Mouse (Mus musculus): ENCODE measurements around the gene Gm10188. TPM values are rescaled to one million over a fixed set of nuclear protein-coding genes. Genes with fewer than 3 reads are reported as not detected.

Gm10188 gene
- polyA plus RNA-seq, 1 experiment, result not detected

DNA sequence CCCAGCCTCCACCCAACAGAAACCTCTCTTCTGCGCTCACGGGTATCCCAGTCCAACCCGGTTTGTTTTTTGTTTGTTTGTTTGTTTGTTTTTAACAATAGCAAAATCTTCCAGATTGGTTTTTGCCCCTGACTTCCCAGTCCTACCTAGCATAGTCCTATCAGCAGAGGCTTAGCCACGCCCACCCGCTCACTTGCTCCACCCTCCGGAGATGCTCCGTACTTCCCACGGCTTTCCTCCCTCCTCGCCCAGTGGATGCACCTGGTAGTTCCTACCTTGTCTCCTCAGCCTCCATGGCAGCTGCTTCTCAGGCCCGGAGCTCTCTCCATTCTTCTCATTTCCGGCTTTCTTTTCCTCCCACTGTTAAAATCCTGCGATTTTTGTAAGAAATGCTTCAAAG lies 4.0 kb upstream of the Gm10188 start:
- no peak overlapping the region for H3K4me3 ChIP-seq (ENCODE audit: insufficient read depth, low read length)
- H3K27ac ChIP-seq (ENCODE audit: insufficient read depth, low read length), result no peak overlapping the region
- no peak for TF ChIP-seq POLR2A (IDR thresholded peaks at IDR 0.05; ENCODE audit: extremely low read depth, insufficient read depth, low read length)
- TF ChIP-seq CTCF (IDR thresholded peaks at IDR 0.05; ENCODE audit: extremely low read depth, insufficient read depth, low read length), result 0 out of 2 replicates have a peak, but pooled peaks have one; percentile 8
- no peaks in the 10 kb centered on the region for H3K4me1 ChIP-seq (ENCODE audit: control insufficient read depth, insufficient read depth, low read length)

DNA sequence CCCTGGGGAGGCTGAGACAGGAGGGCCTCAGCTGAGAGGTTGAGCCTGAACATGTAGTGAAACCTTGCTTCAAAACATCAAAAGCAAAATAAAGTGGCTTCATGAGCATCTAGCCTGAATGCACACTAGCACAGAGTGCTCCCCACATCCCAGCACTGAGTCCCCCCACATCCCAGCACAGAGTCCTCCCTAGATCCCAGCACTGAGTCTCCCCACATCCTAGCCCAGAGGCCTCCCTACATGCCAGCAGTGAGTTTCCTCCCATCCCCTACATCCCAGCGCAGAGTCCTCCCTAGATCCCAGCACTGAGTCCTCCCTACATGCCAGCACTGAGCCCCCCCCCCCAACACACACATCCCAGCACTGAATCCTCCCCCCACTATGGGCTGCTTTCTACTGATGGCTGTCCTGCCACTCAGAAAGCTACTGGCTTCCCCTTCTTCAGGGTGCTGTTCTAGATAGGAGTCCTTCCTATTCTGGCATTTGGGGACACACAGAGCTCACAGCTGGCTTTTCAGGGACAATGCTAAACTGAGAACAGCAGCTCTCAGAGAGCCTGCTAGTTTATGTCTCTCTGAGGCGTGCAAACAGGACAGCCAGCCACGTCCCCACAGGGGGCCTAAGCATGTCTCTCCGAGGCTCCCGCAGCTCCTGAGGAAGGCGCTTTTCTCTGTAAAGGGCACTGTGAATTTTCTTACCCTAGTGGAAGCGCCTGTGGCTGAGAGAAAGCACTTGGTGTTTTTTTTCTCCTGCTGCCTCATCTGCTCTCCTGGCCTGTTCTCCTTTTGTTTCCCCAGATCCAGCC lies 2.1 kb upstream of the Gm10188 start:
- Histone ChIP-seq H3K4me3 (ENCODE audit: insufficient read depth, low read length) (no peak overlapping the region), H3K4me1 (ENCODE audit: control insufficient read depth, insufficient read depth, low read length) (no peaks in the 10 kb centered on the region; the same call in 1 of the 2 replicates), H3K27ac (ENCODE audit: insufficient read depth, low read length) (no peak overlapping the region)
- TF ChIP-seq POLR2A (IDR thresholded peaks at IDR 0.05; ENCODE audit: extremely low read depth, insufficient read depth, low read length) (no peak), CTCF (IDR thresholded peaks at IDR 0.05; ENCODE audit: extremely low read depth, insufficient read depth, low read length) (no peak)

DNA sequence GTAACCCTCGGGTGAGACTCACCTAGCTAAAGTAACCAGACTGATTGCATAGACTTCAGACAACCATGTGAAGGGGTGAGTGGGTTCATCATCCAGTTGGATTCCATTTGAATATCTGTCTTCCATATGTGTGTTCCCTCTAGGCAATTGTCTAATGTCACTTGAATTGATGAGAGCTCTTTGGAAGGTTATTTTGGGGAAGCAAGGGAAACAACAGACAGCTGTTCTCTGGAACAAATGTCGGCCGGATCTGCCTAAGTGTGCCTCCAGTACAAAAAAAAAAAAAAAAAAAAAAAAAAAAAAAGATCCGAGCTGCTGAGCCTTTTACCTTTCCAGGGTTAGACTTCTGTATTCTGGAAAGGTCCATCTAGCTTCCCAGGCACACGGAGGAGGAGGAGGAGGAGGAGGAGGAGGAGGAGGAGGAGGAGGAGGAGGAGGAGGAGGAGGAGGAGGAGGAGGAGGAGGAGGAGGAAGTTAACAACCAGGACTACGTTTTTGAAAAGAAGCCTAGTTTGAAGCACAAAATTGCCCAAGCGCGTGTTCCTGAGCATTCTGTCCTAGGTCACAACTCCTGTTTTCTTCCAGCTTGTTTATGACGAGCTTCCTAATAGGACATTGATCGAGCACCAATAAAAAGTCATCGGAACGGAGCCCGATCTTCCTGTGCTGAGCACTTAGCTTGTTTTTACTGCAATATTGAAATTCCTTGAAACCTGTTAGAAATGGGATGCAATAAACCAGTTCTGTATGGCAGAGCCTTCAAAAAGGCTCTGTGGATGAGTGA lies 3.1 kb downstream of the Gm10188 start:
- TF ChIP-seq CTCF (IDR thresholded peaks at IDR 0.05; ENCODE audit: extremely low read depth, insufficient read depth, low read length), result no peak
- TF ChIP-seq POLR2A (IDR thresholded peaks at IDR 0.05; ENCODE audit: extremely low read depth, insufficient read depth, low read length), result no peak
- Histone ChIP-seq H3K4me1 (ENCODE audit: control insufficient read depth, insufficient read depth, low read length) (no peaks in the 10 kb centered on the region; the same call in 1 of the 2 replicates), H3K27ac (ENCODE audit: insufficient read depth, low read length) (no peak overlapping the region), H3K4me3 (ENCODE audit: insufficient read depth, low read length) (no peak overlapping the region)

DNA sequence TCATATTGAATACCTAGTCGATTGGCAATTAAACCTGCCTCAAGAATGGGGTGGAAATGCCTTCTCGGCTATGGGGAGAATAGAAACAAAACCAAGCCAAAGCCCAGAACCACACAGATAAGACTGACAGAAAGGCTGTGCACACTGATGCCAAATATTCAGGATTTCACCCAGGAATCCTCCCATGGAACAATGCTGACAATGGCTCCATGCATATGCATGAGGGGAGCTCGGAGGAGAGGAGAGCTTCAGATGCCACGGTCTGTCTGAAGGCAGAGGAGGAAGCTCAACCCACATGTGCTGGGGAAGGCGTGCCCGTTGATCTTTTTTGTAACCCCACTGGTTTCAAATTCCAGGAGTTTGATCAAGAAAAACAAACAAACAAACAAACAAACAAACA lies 7.4 kb downstream of the Gm10188 start:
- H3K4me1 ChIP-seq (ENCODE audit: control insufficient read depth, insufficient read depth, low read length), result no peaks in the 10 kb centered on the region; the same call in 1 of the 2 replicates
- H3K4me3 ChIP-seq (ENCODE audit: insufficient read depth, low read length), result no peak overlapping the region
- TF ChIP-seq POLR2A (IDR thresholded peaks at IDR 0.05; ENCODE audit: extremely low read depth, insufficient read depth, low read length) (no peak), CTCF (IDR thresholded peaks at IDR 0.05; ENCODE audit: extremely low read depth, insufficient read depth, low read length) (no peak)
- H3K27ac ChIP-seq (ENCODE audit: insufficient read depth, low read length), result no peak overlapping the region

DNA sequence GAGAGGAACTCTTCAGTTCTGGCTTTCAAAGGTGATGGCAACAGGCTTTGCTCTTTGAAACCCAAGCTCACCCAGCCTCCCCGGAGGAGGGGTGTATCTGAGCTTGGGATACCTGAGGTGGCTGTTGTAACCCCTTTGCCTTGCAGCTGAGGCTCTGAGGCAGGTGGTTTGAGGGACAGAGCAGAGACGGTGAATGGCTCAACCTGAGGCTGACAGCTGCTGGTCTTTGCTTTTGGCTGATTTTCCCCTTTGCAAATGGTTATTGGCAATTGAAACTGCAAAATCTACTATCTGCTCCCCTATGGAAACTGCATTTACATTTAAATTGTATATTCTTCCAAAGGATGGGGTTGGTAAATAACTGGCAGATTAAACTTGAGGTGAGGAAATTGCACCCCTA lies 7.9 kb downstream of the Gm10188 start:
- TF ChIP-seq CTCF (IDR thresholded peaks at IDR 0.05; ENCODE audit: extremely low read depth, insufficient read depth, low read length), result no peak
- TF ChIP-seq POLR2A (IDR thresholded peaks at IDR 0.05; ENCODE audit: extremely low read depth, insufficient read depth, low read length), result no peak
- no peak overlapping the region for H3K27ac ChIP-seq (ENCODE audit: insufficient read depth, low read length)
- no peak overlapping the region for H3K4me3 ChIP-seq (ENCODE audit: insufficient read depth, low read length)
- H3K4me1 ChIP-seq (ENCODE audit: control insufficient read depth, insufficient read depth, low read length), result no peaks in the 10 kb centered on the region; the same call in 1 of the 2 replicates

DNA sequence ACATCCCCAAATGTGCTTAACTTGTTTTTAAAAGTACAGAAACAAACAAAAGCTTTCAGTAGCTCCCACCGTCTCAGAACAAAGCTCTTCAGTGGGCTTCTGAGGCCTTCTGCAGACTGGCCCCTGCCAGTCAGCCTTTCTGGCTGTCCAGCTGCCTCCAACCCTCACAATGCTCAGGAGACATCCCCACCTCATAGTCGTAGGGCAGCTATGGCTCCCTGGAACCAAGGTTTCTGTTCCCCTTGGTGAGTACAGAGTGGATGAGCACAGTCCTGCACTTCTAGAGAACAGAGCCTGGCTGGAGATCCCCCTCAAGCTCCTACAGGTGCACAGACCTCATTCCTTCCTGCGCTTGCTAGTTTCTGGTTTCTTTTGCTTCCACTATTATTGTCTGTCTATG lies 13.3 kb downstream of the Gm10188 start:
- Histone ChIP-seq H3K27ac (ENCODE audit: insufficient read depth, low read length) (no peak overlapping the region), H3K4me1 (ENCODE audit: control insufficient read depth, insufficient read depth, low read length) (peaks cover 3% of the 10 kb centered on the region; the same call in 1 of the 2 replicates), H3K4me3 (ENCODE audit: insufficient read depth, low read length) (no peak overlapping the region)
- TF ChIP-seq CTCF (IDR thresholded peaks at IDR 0.05; ENCODE audit: extremely low read depth, insufficient read depth, low read length), result no peak
- TF ChIP-seq POLR2A (IDR thresholded peaks at IDR 0.05; ENCODE audit: extremely low read depth, insufficient read depth, low read length), result no peak

DNA sequence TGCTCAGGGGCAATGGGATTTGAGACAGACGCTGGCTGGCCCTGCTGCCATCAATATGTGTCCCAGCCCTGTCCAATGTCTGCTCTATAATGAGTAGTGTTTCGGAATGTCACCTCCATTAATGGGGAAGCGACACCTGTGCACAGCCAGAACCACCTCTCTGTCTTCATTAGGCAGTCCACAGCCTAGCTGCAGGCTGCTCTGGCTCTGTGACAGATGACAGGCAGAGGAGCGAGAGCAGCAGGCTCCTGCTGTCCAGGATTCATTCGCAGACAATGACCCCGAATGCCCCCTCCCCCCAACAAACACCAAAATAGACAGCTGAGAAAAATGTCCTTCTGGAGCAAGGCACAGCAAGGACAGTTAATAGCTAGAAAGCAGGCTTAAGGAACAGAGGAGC lies 16.5 kb downstream of the Gm10188 start:
- H3K4me3 ChIP-seq (ENCODE audit: insufficient read depth, low read length), result no peak overlapping the region
- peaks cover 11% of the 10 kb centered on the region for H3K4me1 ChIP-seq (ENCODE audit: control insufficient read depth, insufficient read depth, low read length)
- TF ChIP-seq CTCF (IDR thresholded peaks at IDR 0.05; ENCODE audit: extremely low read depth, insufficient read depth, low read length), result no peak
- no peak for TF ChIP-seq POLR2A (IDR thresholded peaks at IDR 0.05; ENCODE audit: extremely low read depth, insufficient read depth, low read length)
- no peak overlapping the region for H3K27ac ChIP-seq (ENCODE audit: insufficient read depth, low read length)

DNA sequence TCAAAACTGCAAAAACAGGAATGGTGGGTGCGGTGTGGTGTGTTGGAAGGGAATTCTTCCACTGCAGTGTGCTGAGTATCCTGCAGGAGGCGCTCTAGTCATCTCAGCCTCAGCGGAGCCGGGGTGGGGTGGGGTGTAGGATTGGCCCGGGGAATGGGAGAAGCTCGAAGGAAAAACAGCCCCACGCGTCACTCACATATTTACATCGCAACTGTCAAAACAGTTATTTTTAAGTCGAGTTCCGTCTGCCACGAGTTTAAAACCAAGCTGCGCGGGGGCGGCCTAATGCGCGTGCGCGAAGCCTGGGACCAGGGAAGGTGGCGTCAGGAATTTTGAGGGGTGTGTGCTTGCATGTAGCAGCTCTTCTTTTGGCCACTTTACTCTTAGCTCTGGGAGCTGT lies 17.3 kb downstream of the Gm10188 start:
- TF ChIP-seq CTCF (IDR thresholded peaks at IDR 0.05; ENCODE audit: extremely low read depth, insufficient read depth, low read length), result peak; percentile 81
- TF ChIP-seq POLR2A (IDR thresholded peaks at IDR 0.05; ENCODE audit: extremely low read depth, insufficient read depth, low read length), result no peak
- Histone ChIP-seq H3K27ac (ENCODE audit: insufficient read depth, low read length) (no peak overlapping the region), H3K4me3 (ENCODE audit: insufficient read depth, low read length) (peak overlapping the region; percentile 5; the same call in 1 of the 2 replicates), H3K4me1 (ENCODE audit: control insufficient read depth, insufficient read depth, low read length) (peaks cover 15% of the 10 kb centered on the region)

- Histone ChIP-seq H3K4me3 (ENCODE audit: insufficient read depth, low read length) (peak overlapping the region; percentile 5; the same call in 1 of the 2 replicates), H3K4me1 (ENCODE audit: control insufficient read depth, insufficient read depth, low read length) (peaks cover 15% of the 10 kb centered on the region), H3K27ac (ENCODE audit: insufficient read depth, low read length) (no peak overlapping the region)
- no peak for TF ChIP-seq CTCF (IDR thresholded peaks at IDR 0.05; ENCODE audit: extremely low read depth, insufficient read depth, low read length)
Measured at GRCm38 (mm10) chr1:132211672-132212071, 17.9 kb downstream of the Gm10188 start.
